Mouse (Mus musculus): ENCODE results near the gene Myo19. TPM values are rescaled to one million over a fixed set of nuclear protein-coding genes. Genes with fewer than 3 reads are reported as not detected.

Gene Myo19
- polyA plus RNA-seq, 1 experiment from 2014 or later, result 7.2 TPM

DNA sequence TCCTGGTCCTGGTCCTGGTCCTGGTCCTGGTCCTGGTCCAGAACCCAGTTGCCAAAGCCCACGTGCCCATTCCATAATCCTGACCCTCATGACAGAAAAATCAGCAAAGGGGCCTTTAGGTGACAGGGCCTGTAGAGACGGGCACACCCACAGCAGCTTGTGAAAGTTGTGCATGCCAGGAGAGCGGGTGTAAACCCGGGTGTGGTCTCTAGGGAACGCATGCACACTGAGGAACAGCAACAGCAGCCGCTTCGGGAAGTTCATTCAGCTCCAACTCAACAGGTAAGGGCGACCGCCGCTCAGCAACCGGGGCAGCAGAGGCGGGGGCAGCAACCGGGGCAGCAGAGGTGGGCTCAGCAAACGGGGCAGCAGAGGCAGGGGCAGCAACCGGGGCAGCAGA is 13.2 kb downstream of the Myo19 start:
- no peak for ATAC-seq (replicated peaks; ENCODE audit: insufficient number of reproducible peaks, low FRiP score, low TSS enrichment)
- Histone ChIP-seq H3K4me1 (ENCODE audit: control insufficient read depth, insufficient read depth, low read length) (no peaks in the 10 kb centered on the region), H3K9me3 (replicated peaks; ENCODE audit: control insufficient read depth, low read length) (no peaks in the 10 kb centered on the region), H3K4me2 (no peak overlapping the region), H3K4me3 (ENCODE audit: low read depth, low read length) (no peak overlapping the region), H3K27ac (ENCODE audit: low read depth, low read length) (no peak overlapping the region), H3K27me3 (ENCODE audit: control insufficient read depth, insufficient read depth, low read length) (no peaks in the 10 kb centered on the region), H3K9ac (ENCODE audit: low read depth, low read length) (no peak overlapping the region), H3K36me3 (ENCODE audit: control insufficient read depth, insufficient read depth, low read length) (peaks cover 9% of the 10 kb centered on the region)
- 91% methylated on average over 15 of the region's 15 CpGs for WGBS (ENCODE audit: insufficient replicate concordance)

DNA sequence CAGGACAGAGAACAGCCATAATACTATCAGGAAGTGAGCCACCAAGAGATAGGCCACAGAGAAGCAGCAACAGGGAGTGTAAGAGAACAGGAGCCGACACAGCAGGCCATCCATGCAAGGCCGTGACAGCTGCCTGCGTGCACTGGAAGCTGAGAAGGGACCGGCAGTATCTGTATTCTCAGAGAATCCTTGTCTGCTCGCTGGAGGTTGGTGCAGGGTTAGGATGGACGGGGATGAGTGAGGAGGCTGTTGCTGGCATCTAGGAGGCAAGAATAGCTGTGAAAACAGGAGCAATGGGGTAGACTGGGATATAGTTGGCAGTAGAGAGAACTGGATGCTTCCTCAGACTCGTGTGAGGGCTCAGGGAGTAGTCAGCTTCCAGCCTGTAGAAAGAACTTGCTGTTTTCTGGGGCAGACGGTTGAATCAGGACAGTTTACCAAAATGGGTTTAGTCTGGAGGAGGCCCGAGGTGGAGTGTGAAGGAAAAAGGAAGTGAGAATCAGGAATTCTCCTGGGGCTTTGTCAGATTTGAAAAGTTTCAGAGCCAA is 24.7 kb downstream of the Myo19 start:
- Histone ChIP-seq H3K27me3 (ENCODE audit: control insufficient read depth, insufficient read depth, low read length) (no peaks in the 10 kb centered on the region), H3K4me3 (ENCODE audit: low read depth, low read length) (no peak overlapping the region), H3K9me3 (replicated peaks; ENCODE audit: control insufficient read depth, low read length) (no peaks in the 10 kb centered on the region), H3K4me1 (ENCODE audit: control insufficient read depth, insufficient read depth, low read length) (no peaks in the 10 kb centered on the region), H3K4me2 (no peak overlapping the region), H3K27ac (ENCODE audit: low read depth, low read length) (no peak overlapping the region), H3K9ac (ENCODE audit: low read depth, low read length) (no peak overlapping the region), H3K36me3 (ENCODE audit: control insufficient read depth, insufficient read depth, low read length) (peaks cover 64% of the 10 kb centered on the region)
- WGBS (ENCODE audit: insufficient replicate concordance), result 80% methylated on average over 9 of the region's 9 CpGs
- no peak for ATAC-seq (replicated peaks; ENCODE audit: insufficient number of reproducible peaks, low FRiP score, low TSS enrichment)

DNA sequence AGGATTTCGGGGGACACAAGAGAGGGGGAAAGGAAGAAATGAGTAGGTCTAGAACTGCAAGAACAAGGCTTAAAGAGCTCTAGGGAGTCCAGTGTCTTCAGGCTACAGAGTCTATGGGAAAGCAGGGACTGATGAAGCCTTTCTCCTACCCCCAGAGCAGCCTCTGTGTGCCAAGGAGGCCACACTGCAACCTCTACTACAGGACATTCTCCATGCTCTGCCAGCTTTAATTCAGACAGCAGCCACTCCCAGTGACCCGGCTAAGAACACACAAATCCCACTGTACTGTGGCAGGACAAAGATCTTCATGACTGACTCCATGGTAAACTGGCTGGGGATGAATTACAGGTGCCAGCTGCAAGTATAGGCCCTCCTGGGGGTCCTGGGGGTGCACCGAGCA is 27.1 kb downstream of the Myo19 start:
- Histone ChIP-seq H3K9ac (ENCODE audit: low read depth, low read length) (no peak overlapping the region), H3K27ac (ENCODE audit: low read depth, low read length) (no peak overlapping the region), H3K36me3 (ENCODE audit: control insufficient read depth, insufficient read depth, low read length) (peaks cover 57% of the 10 kb centered on the region), H3K27me3 (ENCODE audit: control insufficient read depth, insufficient read depth, low read length) (no peaks in the 10 kb centered on the region), H3K4me3 (ENCODE audit: low read depth, low read length) (no peak overlapping the region), H3K4me1 (ENCODE audit: control insufficient read depth, insufficient read depth, low read length) (no peaks in the 10 kb centered on the region), H3K9me3 (replicated peaks; ENCODE audit: control insufficient read depth, low read length) (no peaks in the 10 kb centered on the region), H3K4me2 (no peak overlapping the region)
- ATAC-seq (replicated peaks; ENCODE audit: insufficient number of reproducible peaks, low FRiP score, low TSS enrichment), result no peak
- 78% methylated on average over 3 of the region's 3 CpGs for WGBS (ENCODE audit: insufficient replicate concordance)

DNA sequence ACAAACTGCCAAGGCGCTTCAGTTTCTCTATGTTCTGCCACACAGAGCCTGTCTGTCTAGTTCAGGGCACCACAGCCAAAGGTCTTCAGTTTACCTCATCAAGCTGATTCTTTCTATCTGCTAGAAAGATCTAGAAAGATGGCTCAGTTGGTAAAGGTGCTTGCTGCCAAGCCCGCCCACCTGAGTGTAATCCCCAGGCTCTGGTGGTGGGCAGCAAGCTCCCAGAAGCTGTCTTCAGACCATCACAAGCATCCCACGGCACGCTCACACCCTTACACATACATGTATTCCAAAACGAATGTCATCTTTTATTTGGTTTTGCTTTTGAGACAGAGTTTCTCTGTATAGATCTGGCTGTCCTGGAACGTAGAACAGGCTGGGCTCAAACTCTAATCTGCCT is 28.5 kb downstream of the Myo19 start:
- WGBS (ENCODE audit: insufficient replicate concordance), result 93% methylated on average over 6 of the region's 6 CpGs
- no peak for ATAC-seq (replicated peaks; ENCODE audit: insufficient number of reproducible peaks, low FRiP score, low TSS enrichment)

DNA sequence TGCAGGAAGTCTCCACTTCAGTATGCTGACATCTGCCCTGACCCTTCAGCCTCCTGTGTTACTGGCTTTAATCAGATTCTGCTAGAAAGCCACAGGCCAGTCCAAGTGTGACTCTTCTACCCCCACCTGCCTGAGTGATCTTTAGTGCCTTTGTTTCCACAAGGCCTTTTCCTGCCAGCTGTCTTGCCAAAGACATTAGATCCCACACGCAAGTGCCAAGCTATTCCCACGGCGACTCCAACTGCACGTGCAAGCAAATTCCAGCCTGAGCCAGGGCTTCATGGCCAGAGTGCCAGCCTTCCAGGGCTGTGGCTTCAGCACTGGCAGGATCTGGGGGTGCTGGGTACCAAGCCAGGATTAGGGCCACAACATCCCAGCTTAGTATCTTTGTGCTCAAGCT is 30.5 kb downstream of the Myo19 start:
- peaks cover 40% of the 10 kb centered on the region for H3K36me3 ChIP-seq (ENCODE audit: control insufficient read depth, insufficient read depth, low read length)
- WGBS (ENCODE audit: insufficient replicate concordance), result 89% methylated on average over 4 of the region's 4 CpGs
- H3K4me3 ChIP-seq (ENCODE audit: low read depth, low read length), result no peak overlapping the region
- H3K4me2 ChIP-seq, result no peak overlapping the region
- H3K27me3 ChIP-seq (ENCODE audit: control insufficient read depth, insufficient read depth, low read length), result no peaks in the 10 kb centered on the region
- no peak for ATAC-seq (replicated peaks; ENCODE audit: insufficient number of reproducible peaks, low FRiP score, low TSS enrichment)
- no peak overlapping the region for H3K27ac ChIP-seq (ENCODE audit: low read depth, low read length)
- no peaks in the 10 kb centered on the region for H3K9me3 ChIP-seq (replicated peaks; ENCODE audit: control insufficient read depth, low read length)
- H3K4me1 ChIP-seq (ENCODE audit: control insufficient read depth, insufficient read depth, low read length), result no peaks in the 10 kb centered on the region
- no peak overlapping the region for H3K9ac ChIP-seq (ENCODE audit: low read depth, low read length)

More for the DNA sequence above, 28.5 kb downstream of the Myo19 start:
- H3K27ac ChIP-seq (ENCODE audit: low read depth, low read length), result no peak overlapping the region
- H3K36me3 ChIP-seq (ENCODE audit: control insufficient read depth, insufficient read depth, low read length), result peaks cover 46% of the 10 kb centered on the region
- H3K9me3 ChIP-seq (replicated peaks; ENCODE audit: control insufficient read depth, low read length), result no peaks in the 10 kb centered on the region
- no peak overlapping the region for H3K4me3 ChIP-seq (ENCODE audit: low read depth, low read length)
- H3K9ac ChIP-seq (ENCODE audit: low read depth, low read length), result no peak overlapping the region
- H3K4me2 ChIP-seq, result no peak overlapping the region
- H3K4me1 ChIP-seq (ENCODE audit: control insufficient read depth, insufficient read depth, low read length), result no peaks in the 10 kb centered on the region
- H3K27me3 ChIP-seq (ENCODE audit: control insufficient read depth, insufficient read depth, low read length), result no peaks in the 10 kb centered on the region

DNA sequence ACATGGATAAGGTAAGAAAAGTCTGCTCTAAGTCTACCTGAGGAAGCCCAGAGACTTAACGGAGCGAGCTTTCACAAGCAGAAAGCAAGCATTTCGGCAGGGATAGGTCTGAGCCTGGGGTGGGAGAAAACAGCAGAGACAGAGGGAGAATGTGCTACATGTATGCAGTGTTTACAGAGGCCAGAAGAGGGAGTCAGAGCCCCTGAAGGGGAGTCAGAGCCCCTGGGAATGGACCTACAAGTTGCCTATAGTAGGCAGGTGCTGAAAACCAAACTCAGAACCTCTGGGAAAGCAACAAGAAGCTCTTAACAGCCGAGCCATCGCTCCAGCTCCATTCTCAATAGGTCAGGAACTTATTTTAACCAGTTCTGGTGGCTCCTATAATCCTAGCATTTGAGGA is 34.7 kb downstream of the Myo19 start:
- ATAC-seq (replicated peaks; ENCODE audit: insufficient number of reproducible peaks, low FRiP score, low TSS enrichment), result no peak
- Histone ChIP-seq H3K4me2 (no peak overlapping the region), H3K9ac (ENCODE audit: low read depth, low read length) (no peak overlapping the region), H3K4me3 (ENCODE audit: low read depth, low read length) (no peak overlapping the region), H3K36me3 (ENCODE audit: control insufficient read depth, insufficient read depth, low read length) (peaks cover 19% of the 10 kb centered on the region; the same call in 1 of the 2 replicates), H3K27ac (ENCODE audit: low read depth, low read length) (no peak overlapping the region), H3K27me3 (ENCODE audit: control insufficient read depth, insufficient read depth, low read length) (no peaks in the 10 kb centered on the region), H3K9me3 (replicated peaks; ENCODE audit: control insufficient read depth, low read length) (no peaks in the 10 kb centered on the region), H3K4me1 (ENCODE audit: control insufficient read depth, insufficient read depth, low read length) (no peaks in the 10 kb centered on the region)
- 79% methylated on average over 5 of the region's 5 CpGs for WGBS (ENCODE audit: insufficient replicate concordance)

DNA sequence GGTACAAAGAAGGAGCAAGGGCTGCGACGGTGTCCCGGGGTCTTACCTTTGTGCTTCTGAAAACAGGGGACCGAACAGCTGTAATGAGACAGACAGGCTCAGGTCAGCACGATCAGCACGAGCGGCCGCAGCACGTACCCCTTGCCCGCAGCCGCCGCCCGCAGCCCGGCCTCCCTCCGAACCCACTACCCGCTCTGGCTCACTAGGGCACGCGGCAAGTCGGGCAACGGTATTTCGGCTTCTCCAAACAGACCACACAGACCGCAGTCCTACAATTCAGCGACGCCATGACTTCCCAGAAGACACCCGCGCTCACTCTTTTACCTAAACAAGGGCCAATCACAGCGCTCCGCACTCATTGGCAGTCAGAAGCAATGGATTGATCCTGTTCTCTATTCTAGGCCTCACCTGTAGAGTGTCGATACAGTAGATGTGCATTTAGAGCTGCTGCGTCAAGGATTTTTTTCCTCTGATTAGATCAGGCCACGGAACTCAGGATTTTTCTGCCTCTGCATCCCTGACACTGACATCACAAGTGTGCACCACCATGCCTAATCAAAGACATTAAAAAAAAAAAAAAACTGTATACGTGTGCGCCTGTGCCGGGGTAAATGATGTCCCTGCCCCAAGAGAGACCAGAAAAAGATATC is 36.2 kb downstream of the Myo19 start, which contains the start of gene Znhit3:
Znhit3 (minus strand) TSS at position 314 of the 650 bp plus-strand sequence.
- peak within 1 kb of the TSS; percentile 81 for H3K4me3 ChIP-seq (ENCODE audit: low read depth, low read length)
- no peak within 1 kb of the TSS for H3K27ac ChIP-seq (ENCODE audit: low read depth, low read length)

DNA sequence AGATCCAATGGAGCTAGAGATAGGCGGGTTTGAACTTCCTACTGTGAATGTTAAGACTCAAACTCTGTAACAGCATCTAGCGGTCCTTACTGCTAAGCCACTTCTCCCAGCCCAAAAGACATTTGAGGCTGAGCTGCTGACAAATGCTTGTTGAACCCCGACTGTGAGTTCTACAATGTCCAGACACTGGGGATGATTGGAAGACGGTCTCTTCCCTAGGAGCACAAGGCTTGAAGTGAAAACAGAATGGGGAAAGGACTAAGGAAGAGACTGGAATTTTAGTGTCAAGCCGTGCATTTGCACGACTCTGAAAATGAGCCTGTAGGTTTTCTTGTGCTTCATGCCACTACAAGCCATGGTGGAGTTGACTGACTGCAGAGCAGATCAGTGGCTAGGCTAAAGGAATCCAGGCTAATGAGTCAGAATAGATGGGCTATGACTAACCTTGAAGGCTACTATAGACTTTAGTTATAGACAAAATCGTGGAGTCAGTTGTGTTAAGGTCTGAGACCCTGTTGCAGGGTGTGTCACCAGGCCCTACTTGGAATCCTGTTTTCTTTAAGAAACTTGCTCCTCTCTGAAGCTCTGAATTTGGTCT is 36.9 kb downstream of the Myo19 start:
- Histone ChIP-seq H3K4me1 (ENCODE audit: control insufficient read depth, insufficient read depth, low read length) (no peaks in the 10 kb centered on the region), H3K9me3 (replicated peaks; ENCODE audit: control insufficient read depth, low read length) (no peaks in the 10 kb centered on the region), H3K36me3 (ENCODE audit: control insufficient read depth, insufficient read depth, low read length) (peaks cover 9% of the 10 kb centered on the region; the same call in 1 of the 2 replicates), H3K27ac (ENCODE audit: low read depth, low read length) (no peak overlapping the region), H3K9ac (ENCODE audit: low read depth, low read length) (peak overlapping the region; percentile 50; the same call in 1 of the 2 replicates), H3K4me2 (peak overlapping the region; percentile 81), H3K4me3 (ENCODE audit: low read depth, low read length) (peak overlapping the region; percentile 81), H3K27me3 (ENCODE audit: control insufficient read depth, insufficient read depth, low read length) (no peaks in the 10 kb centered on the region)
- no peak for ATAC-seq (replicated peaks; ENCODE audit: insufficient number of reproducible peaks, low FRiP score, low TSS enrichment)
- 54% methylated on average over 7 of the region's 7 CpGs for WGBS (ENCODE audit: insufficient replicate concordance)

More for the DNA sequence above, 36.2 kb downstream of the Myo19 start, which contains the start of gene Znhit3:
- Histone ChIP-seq H3K9ac (ENCODE audit: low read depth, low read length) (peak within 1 kb of the TSS; percentile 87), H3K36me3 (ENCODE audit: control insufficient read depth, insufficient read depth, low read length) (peaks cover 13% of the 10 kb centered on the region; the same call in 1 of the 2 replicates), H3K9me3 (replicated peaks; ENCODE audit: control insufficient read depth, low read length) (no peaks in the 10 kb centered on the region), H3K27me3 (ENCODE audit: control insufficient read depth, insufficient read depth, low read length) (no peaks in the 10 kb centered on the region), H3K4me1 (ENCODE audit: control insufficient read depth, insufficient read depth, low read length) (no peaks in the 10 kb centered on the region), H3K4me2 (peak within 1 kb of the TSS; percentile 81)
- peak; percentile 63 for ATAC-seq (replicated peaks; ENCODE audit: insufficient number of reproducible peaks, low FRiP score, low TSS enrichment)
- 4% methylated on average over 34 of the region's 34 CpGs for WGBS (ENCODE audit: insufficient replicate concordance)
